Mouse (Mus musculus) myocyte (in vitro differentiated cells): ENCODE data around the gene Olfr1511. TPM values are rescaled to one million over a fixed set of nuclear protein-coding genes. Genes with fewer than 3 reads are reported as not detected.
"Not testable (repeated sequence)": the region's sequence is repeated elsewhere in the genome, so short reads cannot be mapped to it uniquely, and the experiment has no call there.

Experiments used
- H3K27me3 ChIP-seq: one replicate; pipeline ENCODE4 v1.6.1; 2011; ENCODE audit not compliant: control insufficient read depth, insufficient read depth, insufficient read length
- H3K36me3 ChIP-seq: one replicate; pipeline ENCODE4 v1.6.1; 2011; ENCODE audit not compliant: control insufficient read depth, insufficient read depth
- H3K4me2 ChIP-seq: one replicate; pipeline ENCODE4 v1.6.1; 2011; ENCODE audit warnings: low read depth, control low read depth
- H3K4me3 ChIP-seq: one replicate; pipeline ENCODE4 v1.5.1; 2011; ENCODE audit warnings: mild to moderate bottlenecking, control low read depth, moderate library complexity
- H3K79me2 ChIP-seq: one replicate; pipeline ENCODE4 v1.6.1; 2011; ENCODE audit not compliant: control insufficient read depth, insufficient read depth
- H3ac ChIP-seq: one replicate; pipeline ENCODE4 v1.6.1; 2011; ENCODE audit not compliant: control insufficient read depth, insufficient read length
- CEBPB ChIP-seq: IDR thresholded peaks from 2 replicates; pipeline ENCODE4 v1.6.1; 2011; ENCODE audit warnings: mild to moderate bottlenecking, moderate library complexity; ENCODE audit not compliant: poor library complexity, insufficient read depth, severe bottlenecking
- E2F4 ChIP-seq: IDR thresholded peaks from one replicate; pipeline ENCODE4 v1.6.1; 2011; ENCODE audit warnings: mild to moderate bottlenecking, control low read depth, moderate library complexity; ENCODE audit not compliant: insufficient read depth
- MAX ChIP-seq: IDR thresholded peaks from one replicate; pipeline ENCODE4 v1.6.1; 2011; ENCODE audit warnings: low read depth, mild to moderate bottlenecking, control low read depth
- MYOD1 ChIP-seq, 3 experiments: IDR thresholded peaks; one replicate each; pipeline ENCODE4 v1.6.1; 2011; ENCODE audit warnings: control low read depth in 2 of 3, low read depth in 2 of 3, mild to moderate bottlenecking in 2 of 3, moderate library complexity in 1 of 3; ENCODE audit not compliant: insufficient read length in 2 of 3, control insufficient read depth in 1 of 3
- MYOG ChIP-seq, 3 experiments: IDR thresholded peaks; one replicate each; pipeline ENCODE4 v1.6.1; 2011; ENCODE audit warnings: control low read depth in 2 of 3, low read depth in 2 of 3, mild to moderate bottlenecking in 2 of 3; ENCODE audit not compliant: insufficient read length in 2 of 3, control insufficient read depth in 1 of 3, insufficient read depth in 1 of 3
- POLR2A ChIP-seq: IDR thresholded peaks from one replicate; pipeline ENCODE4 v1.6.1; 2011; ENCODE audit warnings: low read depth, mild to moderate bottlenecking, control low read depth, moderate library complexity; ENCODE audit not compliant: insufficient read length
- POLR2AphosphoS2 ChIP-seq: IDR thresholded peaks from one replicate; pipeline ENCODE4 v1.6.1; 2011; ENCODE audit warnings: low read depth, control low read depth; ENCODE audit not compliant: insufficient read length
- REST ChIP-seq: IDR thresholded peaks from one replicate; pipeline ENCODE4 v1.6.1; 2011; ENCODE audit warnings: mild to moderate bottlenecking, control low read depth, moderate library complexity; ENCODE audit not compliant: insufficient read depth, insufficient read length
- SRF ChIP-seq: IDR thresholded peaks from one replicate; pipeline ENCODE4 v1.6.1; 2011; ENCODE audit warnings: low read depth; ENCODE audit not compliant: control insufficient read depth, insufficient read length
- TCF12 ChIP-seq: IDR thresholded peaks from one replicate; pipeline ENCODE4 v1.6.1; 2011; ENCODE audit warnings: mild to moderate bottlenecking, control low read depth; ENCODE audit not compliant: poor library complexity, insufficient read depth, severe bottlenecking
- TCF3 ChIP-seq: IDR thresholded peaks from one replicate; pipeline ENCODE4 v1.6.1; 2011; ENCODE audit warnings: low read depth, control low read depth; ENCODE audit not compliant: insufficient read length
- USF1 ChIP-seq: IDR thresholded peaks from one replicate; pipeline ENCODE4 v1.6.1; 2011; ENCODE audit warnings: low read depth, mild to moderate bottlenecking, control low read depth, moderate library complexity
- polyA plus RNA-seq: library from polyadenylated mRNA; unstranded; fragments of >200 nt; fragmentation: generic; extraction: Trizol; gene quantifications from one replicate; pipeline ENCODE4 v1.2.1, GENCODE M21; 2012; ENCODE audit warnings: missing spikeins

Olfr1511 gene
- not detected for polyA plus RNA-seq

DNA sequence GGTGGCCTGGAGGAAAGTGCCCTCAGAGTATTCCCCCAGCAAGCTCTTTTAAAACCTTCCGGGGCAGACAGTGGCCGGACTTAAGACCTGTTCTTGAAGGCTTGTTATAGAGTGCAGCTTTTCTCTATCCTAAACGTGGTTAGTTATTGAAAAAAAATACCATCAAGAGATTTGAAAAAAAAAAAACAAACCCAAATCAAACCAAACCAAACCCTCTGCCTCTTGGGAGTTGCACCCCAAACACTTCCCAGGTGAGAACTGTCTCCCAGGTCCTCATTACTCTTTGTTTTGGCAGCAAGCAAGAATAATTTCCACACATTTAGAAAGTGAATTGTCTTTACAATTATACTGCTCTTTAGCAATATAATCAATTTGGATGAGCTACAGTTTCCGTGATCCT is at the start of gene Olfr1511:
TSS of gene Olfr1511 (minus strand) at position 101 of the 400 bp plus-strand sequence.
- TF ChIP-seq MYOD1 (IDR thresholded peaks at IDR 0.05; ENCODE audit: control insufficient read depth in 1 of 3, insufficient read length in 2 of 3, low read depth in 2 of 3): no peak
- no peak for TF ChIP-seq TCF3
- TF ChIP-seq SRF: no peak
- TF ChIP-seq TCF12: no peak
- TF ChIP-seq MYOG (IDR thresholded peaks at IDR 0.05; ENCODE audit: control insufficient read depth in 1 of 3, insufficient read depth in 1 of 3, insufficient read length in 2 of 3, low read depth in 2 of 3): no peak
- H3K4me3 ChIP-seq: no peak within 1 kb of the TSS

DNA sequence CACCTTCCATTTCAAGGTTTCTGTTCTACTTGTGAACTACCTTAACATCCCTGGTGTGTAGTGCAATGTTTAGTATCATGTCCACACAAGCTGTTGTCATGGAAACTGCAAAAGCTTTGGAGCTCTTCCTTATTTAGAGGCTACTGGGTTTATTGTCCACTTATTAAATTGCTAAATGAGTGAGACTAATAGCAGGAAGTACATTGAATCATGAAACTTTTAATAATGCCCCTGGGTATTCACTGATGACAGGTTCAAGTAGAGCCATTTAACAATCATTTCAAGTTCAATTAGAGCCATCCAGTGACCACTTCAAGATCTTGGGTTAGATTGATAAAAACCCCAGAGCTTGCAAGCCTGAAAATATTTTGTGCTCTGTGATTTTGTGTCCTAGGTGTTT is 45.5 kb upstream of the Olfr1511 start, which contains the start of gene Olfr1509:
TSS of gene Olfr1509 (plus strand) at position 301 of the 400 bp plus-strand sequence.
- Histone ChIP-seq H3K4me2 (no peak within 1 kb of the TSS), H3K4me3 (no peak within 1 kb of the TSS), H3ac (no peak within 1 kb of the TSS), H3K36me3 (no peaks in the 10 kb centered on the region), H3K27me3 (no peaks in the 10 kb centered on the region), H3K79me2 (no peaks in the 10 kb centered on the region)
- TF ChIP-seq POLR2A (no peak), CEBPB (no peak), MYOG (IDR thresholded peaks at IDR 0.05; ENCODE audit: control insufficient read depth in 1 of 3, insufficient read depth in 1 of 3, insufficient read length in 2 of 3, low read depth in 2 of 3) (no peak), USF1 (no peak)

More for the DNA sequence above, at the start of gene Olfr1511:
- H3K4me2 ChIP-seq: no peak within 1 kb of the TSS
- H3ac ChIP-seq: no peak within 1 kb of the TSS
- no peaks in the 10 kb centered on the region for H3K36me3 ChIP-seq
- H3K79me2 ChIP-seq: no peaks in the 10 kb centered on the region
- H3K27me3 ChIP-seq: no peaks in the 10 kb centered on the region

DNA sequence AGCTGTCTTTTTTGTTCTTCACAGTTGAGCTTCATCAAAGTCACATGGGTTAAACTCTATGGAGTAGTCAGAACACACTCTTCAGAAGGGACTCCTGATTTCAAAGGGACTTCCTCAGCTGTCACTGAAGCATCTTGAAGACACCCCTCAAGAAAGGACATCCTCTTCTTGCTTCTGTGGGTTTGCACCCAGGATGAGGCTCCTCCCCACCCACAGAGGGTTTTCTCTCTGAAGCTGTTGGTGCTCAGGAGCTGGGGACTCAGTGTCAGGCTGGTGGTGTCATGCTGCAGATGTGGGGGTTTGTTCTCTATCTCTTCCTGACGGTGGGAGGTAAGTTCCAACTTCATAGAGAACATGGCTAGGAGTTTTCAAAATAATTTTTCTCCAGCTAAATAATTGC is 30.5 kb upstream of the Olfr1511 start:
- H3K4me3 ChIP-seq: no peak overlapping the region
- no peak for TF ChIP-seq TCF12
- no peak for TF ChIP-seq REST
- no peak for TF ChIP-seq USF1
- TF ChIP-seq MYOG (IDR thresholded peaks at IDR 0.05; ENCODE audit: control insufficient read depth in 1 of 3, insufficient read depth in 1 of 3, insufficient read length in 2 of 3, low read depth in 2 of 3): no peak
- TF ChIP-seq CEBPB: no peak
- TF ChIP-seq MYOD1 (IDR thresholded peaks at IDR 0.05; ENCODE audit: control insufficient read depth in 1 of 3, insufficient read length in 2 of 3, low read depth in 2 of 3): no peak
- TF ChIP-seq TCF3: no peak
- TF ChIP-seq MAX: no peak
- no peak for TF ChIP-seq SRF
- TF ChIP-seq POLR2A: no peak
- TF ChIP-seq E2F4: no peak
- TF ChIP-seq POLR2AphosphoS2: no peak
- no peaks in the 10 kb centered on the region for H3K36me3 ChIP-seq
- no peaks in the 10 kb centered on the region for H3K27me3 ChIP-seq
- no peaks in the 10 kb centered on the region for H3K79me2 ChIP-seq
- no peak overlapping the region for H3K4me2 ChIP-seq
- H3ac ChIP-seq: no peak overlapping the region

DNA sequence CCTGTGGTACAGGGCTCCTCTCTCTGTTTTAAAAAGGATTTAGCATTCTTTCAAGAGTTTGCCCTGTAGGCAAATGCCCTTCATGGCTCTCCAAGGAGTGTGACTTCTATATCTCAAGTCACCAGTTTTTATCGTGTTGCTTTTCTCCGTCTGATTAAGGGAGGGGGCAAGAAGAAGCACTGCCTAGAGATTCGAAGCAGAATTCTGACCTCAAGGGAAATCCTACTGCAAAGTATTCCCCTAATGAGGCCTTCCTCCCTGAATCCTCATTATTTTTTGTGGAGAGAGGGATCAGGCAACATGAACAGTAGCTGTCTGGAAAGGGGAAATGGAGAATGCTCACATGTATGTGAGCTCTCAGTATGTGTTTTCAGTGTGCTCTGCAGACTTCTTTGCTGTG is 17.1 kb upstream of the Olfr1511 start, which contains the start of gene Olfr1510:
TSS of gene Olfr1510 (minus strand) at position 101 of the 400 bp plus-strand sequence.
- no peaks in the 10 kb centered on the region for H3K36me3 ChIP-seq
- H3K4me2 ChIP-seq: no peak within 1 kb of the TSS
- H3ac ChIP-seq: no peak within 1 kb of the TSS
- no peaks in the 10 kb centered on the region for H3K27me3 ChIP-seq
- no peaks in the 10 kb centered on the region for H3K79me2 ChIP-seq
- H3K4me3 ChIP-seq: no peak within 1 kb of the TSS
- TF ChIP-seq REST: no peak
- TF ChIP-seq SRF: no peak
- no peak for TF ChIP-seq TCF3
- TF ChIP-seq POLR2AphosphoS2: no peak
- no peak for TF ChIP-seq MAX
- TF ChIP-seq MYOD1 (IDR thresholded peaks at IDR 0.05; ENCODE audit: control insufficient read depth in 1 of 3, insufficient read length in 2 of 3, low read depth in 2 of 3): no peak
- TF ChIP-seq CEBPB: no peak
- TF ChIP-seq POLR2A: no peak
- no peak for TF ChIP-seq E2F4
- no peak for TF ChIP-seq MYOG (IDR thresholded peaks at IDR 0.05; ENCODE audit: control insufficient read depth in 1 of 3, insufficient read depth in 1 of 3, insufficient read length in 2 of 3, low read depth in 2 of 3)
- no peak for TF ChIP-seq USF1
- no peak for TF ChIP-seq TCF12

DNA sequence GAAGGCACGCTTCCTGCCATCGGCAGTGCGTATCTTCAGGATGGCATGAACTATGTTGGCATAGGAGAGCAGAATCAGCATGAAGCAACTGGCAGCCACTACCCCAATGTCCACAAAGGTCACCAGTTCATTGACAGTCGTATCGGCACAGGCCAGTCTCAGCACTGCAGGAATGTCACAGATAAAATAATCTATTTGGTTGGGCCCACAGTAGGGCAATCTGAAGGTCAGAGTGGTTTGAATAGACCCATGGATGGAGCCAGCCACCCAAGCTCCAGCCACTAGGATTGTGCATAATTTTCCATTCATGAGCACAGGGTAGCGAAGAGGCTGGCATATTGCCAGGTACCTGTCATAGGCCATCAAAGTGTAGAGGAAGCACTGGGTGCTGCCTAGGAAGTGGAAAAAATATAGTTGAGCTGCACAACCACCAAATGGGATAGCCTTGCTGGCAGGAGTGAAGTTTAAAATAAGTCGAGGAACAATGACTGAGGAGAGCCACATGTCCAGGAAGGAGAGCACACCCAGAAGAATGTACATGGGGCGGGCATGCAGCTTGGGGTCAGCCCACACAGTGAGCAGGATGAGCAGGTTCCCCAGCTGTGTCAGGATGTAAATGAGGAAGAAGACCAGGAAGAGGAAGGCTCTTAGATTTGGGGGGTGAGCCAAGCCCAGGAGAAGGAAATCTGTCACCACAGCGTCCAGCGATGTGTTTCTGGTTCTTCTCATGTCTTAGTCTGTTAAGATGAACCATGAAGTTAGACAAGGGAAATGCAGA is 13.2 kb upstream of the Olfr1511 start:
- not testable (repeated sequence) for H3K36me3 ChIP-seq, H3K4me2 ChIP-seq, H3K4me3 ChIP-seq, H3ac ChIP-seq, H3K27me3 ChIP-seq, H3K79me2 ChIP-seq

DNA sequence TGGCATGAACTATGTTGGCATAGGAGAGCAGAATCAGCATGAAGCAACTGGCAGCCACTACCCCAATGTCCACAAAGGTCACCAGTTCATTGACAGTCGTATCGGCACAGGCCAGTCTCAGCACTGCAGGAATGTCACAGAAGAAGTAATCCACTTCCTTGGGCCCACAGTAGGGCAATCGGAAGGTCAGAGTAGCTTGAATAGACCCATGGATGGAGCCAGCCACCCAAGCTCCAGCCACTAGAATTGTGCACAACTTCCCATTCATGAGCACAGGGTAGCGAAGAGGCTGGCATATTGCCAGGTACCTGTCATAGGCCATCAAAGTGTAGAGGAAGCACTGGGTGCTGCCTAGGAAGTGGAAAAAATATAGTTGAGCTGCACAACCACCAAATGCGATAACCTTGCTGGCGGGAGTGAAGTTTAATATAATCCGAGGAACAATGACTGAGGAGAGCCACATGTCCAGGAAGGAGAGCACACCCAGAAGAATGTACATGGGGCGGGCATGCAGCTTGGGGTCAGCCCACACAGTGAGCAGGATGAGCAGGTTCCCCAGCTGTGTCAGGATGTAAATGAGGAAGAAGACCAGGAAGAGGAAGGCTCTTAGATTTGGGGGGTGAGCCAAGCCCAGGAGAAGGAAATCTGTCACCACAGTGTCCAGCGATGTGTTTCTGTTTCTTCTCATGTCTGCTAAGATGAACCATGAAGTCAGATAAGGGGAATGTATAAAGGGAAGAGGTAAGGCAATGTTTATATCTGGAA is 6.9 kb downstream of the Olfr1511 start:
- not testable (repeated sequence) for H3ac ChIP-seq, H3K27me3 ChIP-seq, H3K79me2 ChIP-seq, H3K4me2 ChIP-seq, H3K36me3 ChIP-seq, H3K4me3 ChIP-seq
